Mouse (Mus musculus): ENCODE results near the gene Ctbp2.

Ctbp2 gene

GRCm38 (mm10) chr7:132939118-132939517 is 185.0 kb downstream of the Ctbp2 start:
- no peak for DNase-seq (ENCODE audit: extremely low read depth, low read depth)
